Mouse (Mus musculus) heart, adult 11 months (tissue): ENCODE measurements at regions not wholly inside any gene's neighbourhood (a gene's known extent, or its start where the extent isn't known, plus 50 kb on each side); places are given as distances from the start of the nearest gene placed in this dataset.

Experiments used
- DNase-seq: peaks from one replicate; pipeline ENCODE4 v3.0.0; 2022

DNA sequence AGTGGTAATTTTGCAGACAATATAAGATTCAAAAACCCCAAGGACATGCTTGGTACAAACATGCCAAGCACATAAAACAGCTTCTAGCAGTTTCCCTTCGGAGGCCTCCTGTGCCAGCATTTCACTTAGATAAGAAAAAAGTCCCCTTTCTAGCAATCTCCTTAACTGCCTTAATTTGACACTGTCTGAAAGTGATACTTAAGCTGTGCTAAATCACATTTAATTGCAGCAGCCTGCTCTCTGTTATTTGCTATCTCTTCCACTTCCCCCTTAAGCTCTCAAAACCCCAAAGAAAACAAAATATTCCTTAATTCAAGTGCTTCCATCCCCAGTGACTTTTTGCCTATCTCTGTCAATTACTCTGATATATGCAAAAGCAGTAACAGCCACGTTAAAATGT is 86.9 kb upstream of the Prokr2 start:
- peak; percentile 40 for DNase-seq

DNA sequence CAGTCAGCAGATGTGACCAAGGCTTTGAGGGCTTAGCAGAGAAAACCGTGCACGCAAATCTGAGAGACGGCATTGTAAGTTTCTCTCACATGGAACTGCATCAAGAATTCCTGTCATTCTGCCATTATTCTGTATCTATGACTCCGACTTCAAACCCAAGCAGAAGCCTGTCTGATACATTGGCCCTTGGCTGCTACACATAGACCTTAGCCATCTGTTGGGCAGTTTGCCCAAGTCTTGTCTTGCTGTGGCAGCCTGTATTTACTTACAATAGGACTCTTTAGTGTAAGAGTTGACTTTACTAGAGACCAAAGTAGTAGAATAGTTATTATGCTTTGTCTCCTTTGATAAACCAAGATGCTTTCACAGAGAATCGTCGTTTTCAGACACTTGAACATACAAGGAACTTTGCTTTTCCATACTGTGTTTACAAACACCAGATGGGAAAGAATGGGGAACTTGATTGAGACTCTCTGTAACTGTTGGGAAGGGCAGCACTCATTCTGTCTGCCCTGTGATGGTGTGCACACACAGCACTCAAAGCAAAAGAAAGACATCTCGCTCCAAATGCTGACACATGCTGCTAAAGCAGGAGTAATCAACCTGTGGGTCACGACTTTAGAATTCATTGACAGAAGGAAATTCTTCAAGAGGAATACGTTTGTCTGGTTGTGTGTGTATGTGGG is 83.9 kb upstream of the Prokr2 start:
- peak; percentile 73 for DNase-seq

DNA sequence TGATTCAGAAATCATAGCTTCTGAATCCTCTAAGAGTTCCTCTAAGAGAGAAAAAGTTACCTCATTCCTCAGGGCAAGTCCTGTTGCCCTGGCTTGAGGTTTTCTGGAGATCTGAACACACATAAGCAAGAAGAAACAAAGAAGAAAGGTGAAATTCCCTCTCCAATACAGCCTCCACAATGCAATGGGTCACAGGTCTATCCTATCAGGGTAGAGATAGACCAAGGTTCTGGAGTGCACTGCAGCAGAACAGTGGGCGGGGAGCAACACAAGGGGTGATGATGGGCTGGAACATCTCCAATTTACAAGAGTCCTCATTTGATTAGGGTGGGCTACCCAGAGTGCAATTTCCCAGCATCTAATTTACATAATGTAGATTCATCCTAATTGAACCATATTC is 69.8 kb upstream of the Prokr2 start:
- peak; percentile 22 for DNase-seq

- DNase-seq, result peak; percentile 73
Measured at GRCm38 (mm10) chr2:132449347-132449746, 64.1 kb upstream of the Prokr2 start.

- peak; percentile 86 for DNase-seq
Measured at GRCm38 (mm10) chr2:132447826-132448225, 62.6 kb upstream of the Prokr2 start.

DNA sequence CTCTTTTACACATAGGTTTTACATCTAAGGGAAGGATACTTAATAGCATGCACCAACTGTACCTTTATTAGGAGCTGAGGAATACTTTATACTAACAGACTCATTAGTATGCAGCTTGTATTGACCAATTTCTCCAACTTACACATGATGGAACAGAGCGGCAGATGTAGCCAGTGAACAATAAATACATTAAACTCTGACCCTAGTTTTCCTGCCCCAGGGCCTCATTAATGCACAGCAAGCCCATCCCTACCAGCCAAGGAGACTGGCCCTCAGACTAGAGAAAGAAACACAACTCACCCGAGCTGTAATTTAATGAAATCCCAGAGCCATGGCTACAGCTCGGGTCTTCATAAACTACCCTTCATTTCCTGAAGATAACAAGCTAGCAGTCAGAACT is 60.8 kb upstream of the Prokr2 start:
- DNase-seq, result no peak

- peak; percentile 39 for DNase-seq
Measured at GRCm38 (mm10) chr2:132444442-132445161, 59.4 kb upstream of the Prokr2 start.
